Mouse (Mus musculus): ENCODE measurements around the gene Adprh.

Gene Adprh

DNA sequence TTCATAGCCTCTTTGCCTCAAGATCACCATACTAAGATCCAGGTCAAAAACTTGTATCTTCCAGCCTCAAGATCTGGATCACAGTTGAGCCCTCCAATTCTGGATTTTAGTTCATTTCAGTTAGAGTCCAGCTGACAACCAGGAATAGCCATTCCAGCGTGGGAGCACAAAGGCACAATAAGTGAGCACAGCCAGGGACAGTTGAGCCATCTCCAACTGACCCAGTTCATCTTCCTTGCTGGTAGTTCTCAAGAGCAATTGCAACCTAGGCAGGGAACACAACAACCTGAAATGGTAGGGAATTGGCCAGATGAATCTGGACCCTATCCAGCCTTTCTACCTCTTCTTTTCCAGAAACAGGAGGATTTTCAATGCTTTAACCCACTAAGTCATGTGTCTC lies 13.3 kb downstream of the Adprh start:
- no peak for DNase-seq

DNA sequence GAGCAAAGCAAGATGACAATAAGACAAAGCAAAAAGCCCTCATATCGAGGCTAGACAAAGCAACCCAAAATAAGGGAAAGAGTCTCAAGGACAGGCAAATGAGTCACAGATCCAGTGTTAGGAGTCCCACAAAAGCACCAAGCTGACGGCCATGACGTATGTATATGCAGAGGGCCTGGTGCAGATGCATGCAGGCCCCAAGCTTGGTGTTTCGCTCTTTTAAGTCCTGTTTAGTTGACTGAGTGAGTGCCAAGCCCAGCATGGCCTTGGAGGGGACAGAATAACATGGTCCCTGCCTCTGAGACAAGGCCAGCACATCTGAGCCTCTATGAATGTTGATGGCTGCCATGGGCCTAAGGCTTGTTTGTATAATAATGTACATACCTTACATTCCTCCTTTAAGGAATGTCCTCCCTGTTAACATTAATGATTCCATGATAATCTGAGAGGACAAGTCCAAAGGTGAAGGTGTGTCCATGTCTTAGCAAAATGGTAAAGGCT lies 18.2 kb downstream of the Adprh start:
- DNase-seq, result no peak

DNA sequence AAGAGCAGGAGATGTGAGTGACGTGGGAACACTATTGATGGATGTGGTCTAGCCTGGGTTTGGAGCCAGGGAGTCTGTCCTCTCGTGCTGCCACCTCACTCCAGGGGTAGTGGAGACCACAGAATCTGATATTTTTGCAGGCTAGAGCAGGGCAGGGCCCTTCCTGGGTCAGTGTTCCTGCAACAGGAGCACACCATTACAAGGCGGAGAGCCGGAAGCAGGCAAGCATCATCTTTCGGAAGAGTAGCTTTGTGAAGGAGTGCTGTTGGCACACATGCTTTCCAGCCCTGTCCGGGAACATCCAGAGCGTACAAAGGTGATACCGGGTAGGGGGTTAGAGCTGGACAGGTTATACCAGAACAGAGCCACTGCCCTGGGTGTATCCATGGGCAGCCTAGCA lies 19.0 kb downstream of the Adprh start:
- DNase-seq, result no peak

DNA sequence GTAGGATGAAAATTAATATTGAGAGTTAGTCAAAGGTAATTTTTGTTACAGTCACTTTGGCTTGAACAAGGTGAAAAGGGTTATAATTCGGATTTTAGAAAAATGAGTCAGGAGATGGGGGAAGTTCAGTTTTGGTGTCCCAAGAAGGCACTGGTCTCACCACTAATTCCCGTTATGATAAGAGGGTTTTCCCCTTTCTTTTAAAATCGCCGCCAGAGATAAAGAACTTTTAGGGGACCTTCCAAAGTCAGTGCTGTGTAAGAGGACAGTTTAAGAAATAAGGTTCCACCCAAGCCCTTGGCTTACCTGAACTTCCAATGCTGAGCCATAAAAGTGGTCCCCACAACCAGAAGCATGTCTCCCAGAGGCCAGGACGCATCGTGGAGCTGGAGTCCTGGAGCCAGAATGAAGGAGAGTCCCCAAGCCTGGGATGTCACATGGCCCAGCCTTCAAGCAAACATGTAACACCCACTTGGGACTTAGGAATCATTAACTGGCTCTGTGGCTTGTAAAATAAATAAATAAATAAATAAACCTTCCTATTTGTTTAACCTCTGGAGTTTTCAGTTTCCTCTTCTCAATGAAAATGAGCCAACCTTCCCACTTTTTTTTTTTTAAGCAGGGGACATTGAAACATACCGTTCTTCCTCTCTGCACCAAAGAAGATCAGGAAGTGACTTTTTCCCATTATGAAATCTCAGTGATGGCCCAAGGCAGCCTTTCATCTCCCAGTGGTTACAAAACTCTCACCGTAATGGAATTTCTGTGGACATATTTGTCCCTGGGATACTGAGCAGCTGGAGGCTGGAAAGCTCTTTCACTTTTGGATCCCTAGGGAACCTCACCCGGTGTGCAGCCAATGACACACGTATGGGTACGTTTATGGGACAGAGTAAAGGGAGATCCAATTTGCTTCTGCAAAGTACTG lies 19.7 kb downstream of the Adprh start, which contains the start of gene Pla1a:
TSS of gene Pla1a (minus strand) at position 648 of the 928 bp plus-strand sequence.
- peak in 1 of 2 experiments; percentile 39 for DNase-seq

DNA sequence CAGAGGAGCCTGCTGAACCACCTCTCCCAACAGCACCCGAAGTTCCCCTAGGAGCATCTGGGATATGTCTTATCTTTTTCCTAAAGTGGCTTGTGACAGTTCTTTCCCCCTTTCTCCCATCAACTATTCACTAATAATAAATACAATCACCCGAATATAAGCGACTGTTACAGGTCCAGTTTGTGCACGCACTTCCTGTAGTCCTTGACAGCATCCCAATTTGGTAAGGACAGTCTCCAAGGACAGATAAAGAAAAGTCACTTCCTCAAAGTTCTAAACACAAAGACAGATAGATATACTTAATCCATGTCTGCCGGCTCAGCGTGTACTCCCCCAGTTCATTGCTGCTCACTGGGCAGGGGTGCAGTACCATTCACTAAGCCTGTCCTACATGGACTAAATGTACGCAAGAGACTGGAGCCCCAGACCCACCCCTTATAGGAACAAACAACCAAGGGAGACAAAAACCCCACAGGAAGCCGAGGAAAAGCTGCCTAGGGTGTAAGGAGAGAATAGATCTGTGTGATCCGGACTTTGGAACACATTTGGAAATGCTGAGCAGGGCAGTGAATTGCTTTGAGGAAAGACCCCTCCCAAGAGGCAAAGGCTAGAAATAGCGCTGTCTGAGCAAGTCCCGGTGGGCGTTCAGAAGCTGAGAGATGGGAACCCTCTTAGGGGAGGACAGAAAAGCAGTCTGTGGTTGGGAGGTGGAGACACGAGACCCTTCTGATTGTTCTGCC lies 20.9 kb downstream of the Adprh start:
- no peak for DNase-seq

DNA sequence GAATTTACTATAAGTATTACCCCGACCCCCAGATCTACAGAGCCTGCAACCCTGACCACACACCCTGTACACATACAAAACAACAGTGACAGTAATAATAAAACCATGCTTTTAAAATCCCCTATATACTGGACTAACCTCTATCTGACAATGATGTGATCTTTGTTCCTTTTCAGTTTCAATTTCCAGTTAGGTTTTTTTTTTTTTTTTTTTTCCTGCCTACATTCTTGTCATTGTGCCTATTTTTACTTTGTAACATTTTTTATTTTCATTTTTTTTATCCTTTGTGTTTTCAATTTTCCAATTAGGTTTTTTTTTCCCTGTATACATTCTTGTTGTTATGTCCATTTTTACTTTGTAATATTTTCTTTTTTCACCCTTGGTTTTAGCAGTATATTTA lies 26.7 kb downstream of the Adprh start:
- no peak for DNase-seq

DNA sequence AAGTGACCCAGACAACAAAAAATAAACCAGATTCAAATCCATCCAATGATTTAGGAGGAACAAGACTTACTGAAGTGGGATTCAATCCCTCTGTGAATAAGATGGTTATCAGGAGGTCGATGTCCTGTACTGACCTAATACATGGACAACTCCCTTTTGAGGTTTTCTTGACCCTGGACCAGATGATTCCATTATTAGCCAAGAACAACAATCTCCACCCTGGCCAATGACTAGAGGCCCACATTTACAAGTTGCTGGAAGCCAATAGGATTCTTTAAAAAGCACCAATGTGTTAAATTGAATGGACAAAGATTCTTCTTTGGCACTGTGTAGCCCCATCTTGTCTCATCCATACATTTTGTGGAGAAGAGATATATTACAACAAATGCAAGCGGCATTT lies 27.1 kb downstream of the Adprh start:
- DNase-seq, result no peak

DNA sequence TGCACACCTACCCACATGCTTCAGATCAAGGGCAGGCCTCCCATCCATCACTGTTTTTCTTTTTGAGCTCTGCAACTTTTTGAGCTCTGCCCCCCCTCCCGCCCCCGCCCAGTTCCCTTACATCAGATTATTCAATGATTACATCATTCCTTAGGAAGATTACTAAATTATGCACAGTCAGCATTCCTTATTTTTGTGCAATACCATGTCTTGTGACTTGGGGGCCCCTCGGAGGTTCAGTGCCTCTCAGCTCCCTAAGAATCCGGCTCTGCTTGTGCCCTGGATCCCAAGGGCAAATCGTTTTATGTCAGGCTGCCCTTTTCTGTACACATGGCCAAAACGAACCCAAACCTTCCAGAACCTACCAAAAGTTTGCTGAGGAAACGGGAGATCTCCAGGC lies 37.5 kb downstream of the Adprh start:
- no peak for DNase-seq

DNA sequence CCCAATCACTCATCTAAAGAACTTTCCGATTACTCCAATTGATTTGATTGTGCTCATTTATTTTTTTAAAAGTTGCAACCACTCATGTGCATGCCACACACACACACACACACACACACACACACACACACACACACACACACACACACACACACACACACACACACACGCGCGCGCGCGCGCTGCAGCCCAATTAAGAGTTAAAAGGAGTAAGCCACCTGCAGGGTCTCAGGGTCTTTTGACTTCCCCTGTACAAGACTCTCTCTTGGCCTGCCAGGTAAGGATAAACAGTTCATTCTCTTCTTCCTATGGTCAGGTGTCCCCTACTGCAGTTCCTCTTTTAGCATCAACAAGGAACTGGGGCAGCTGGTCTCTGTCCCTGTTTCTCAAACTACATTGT lies 44.1 kb downstream of the Adprh start:
- no peak for DNase-seq

DNA sequence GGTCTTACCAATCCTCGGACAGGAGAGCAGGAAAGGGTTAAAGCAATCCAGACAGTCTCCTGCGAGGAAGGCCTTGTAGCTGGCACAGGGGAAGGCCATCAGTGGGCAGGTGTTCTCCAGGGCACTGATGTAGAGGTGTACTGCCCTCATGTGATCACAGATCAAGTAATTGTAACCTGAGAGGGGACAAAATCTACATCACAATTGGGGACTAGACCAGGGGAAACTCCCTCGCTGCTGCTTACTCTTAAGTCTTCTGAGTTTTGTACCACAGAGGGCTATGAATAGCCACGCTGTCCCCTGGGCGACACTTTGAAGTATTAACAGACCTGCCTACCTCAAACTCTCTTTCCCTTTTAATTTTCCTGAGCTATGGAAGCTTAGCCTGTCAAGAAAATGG lies 44.9 kb downstream of the Adprh start:
- DNase-seq, result no peak

DNA sequence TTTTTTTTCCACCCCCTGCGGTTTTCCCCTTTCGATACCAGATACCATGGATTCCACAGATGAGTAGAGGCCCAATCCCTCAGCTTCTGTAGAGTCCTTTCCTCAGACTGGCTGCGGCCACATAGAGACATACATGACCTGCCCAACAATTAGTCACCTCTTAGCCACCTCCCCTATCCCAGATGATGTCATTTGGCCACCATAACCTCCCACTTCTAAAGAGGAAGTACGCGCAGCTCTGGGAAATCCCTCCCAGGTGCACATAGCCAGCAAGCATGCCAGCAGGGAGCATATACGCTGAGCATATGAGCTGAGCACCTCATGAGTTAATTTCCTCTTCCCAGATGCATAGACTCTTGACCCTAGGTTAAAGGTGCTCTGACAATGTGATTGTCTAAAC lies 45.8 kb downstream of the Adprh start:
- no peak for DNase-seq

DNA sequence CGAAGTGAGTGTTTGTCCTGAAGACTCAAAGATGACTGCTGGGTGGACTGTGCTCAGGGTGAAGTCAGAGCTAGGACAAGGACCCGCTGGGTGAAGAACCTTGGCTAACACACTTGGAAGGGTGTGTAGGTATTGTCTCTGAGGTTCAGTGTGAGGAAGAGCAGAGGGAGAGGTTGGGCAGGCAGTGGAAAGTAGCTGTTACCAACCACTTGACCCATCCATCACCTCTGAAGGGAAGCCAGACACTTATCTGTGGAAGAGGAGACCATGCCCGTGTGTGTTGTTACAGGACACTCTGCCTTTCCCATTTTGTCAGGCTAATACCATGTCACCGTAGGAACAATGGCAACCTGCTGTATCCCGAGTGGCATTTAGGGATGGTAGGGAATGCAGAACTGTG lies 46.2 kb downstream of the Adprh start:
- DNase-seq, result no peak

DNA sequence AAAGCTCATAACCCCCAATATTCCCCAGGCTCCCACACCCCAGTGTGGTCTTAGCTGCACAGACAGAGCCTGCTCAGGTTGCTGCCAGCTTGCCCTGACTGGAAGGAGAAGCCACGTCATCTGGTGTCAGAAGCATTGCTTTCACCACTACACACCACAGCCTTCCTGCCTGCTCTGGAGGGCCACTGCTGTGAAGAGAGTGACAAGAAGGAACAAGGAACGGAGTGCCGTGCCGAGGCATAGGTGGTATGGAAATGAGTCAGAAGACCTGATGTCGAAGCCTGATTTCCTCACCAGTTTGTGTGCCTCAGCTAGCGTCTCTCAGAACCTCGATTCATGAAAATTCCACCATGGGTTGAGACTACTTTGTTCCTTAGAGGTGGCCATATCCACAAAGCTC lies 48.9 kb downstream of the Adprh start:
- no peak for DNase-seq

DNA sequence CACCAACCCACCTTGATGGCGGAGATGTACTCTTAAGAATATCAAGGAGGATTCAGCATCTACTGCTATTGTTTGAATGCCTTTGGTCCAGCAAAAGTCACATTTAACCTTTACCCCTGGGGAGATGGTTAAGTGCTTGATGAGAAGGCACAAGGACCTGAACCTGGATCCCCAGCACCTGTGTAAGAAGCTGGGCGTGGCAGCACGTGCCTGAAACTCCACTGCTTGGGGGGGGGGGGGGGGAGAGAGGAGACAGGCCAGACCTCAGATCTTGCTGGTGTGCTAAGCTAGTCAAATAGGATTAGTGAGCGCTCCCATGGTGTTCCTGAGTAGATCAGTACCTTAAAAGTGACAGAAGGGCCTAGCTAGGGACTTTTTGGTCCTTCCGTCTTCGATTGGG lies 51.0 kb downstream of the Adprh start:
- no peak for DNase-seq

DNA sequence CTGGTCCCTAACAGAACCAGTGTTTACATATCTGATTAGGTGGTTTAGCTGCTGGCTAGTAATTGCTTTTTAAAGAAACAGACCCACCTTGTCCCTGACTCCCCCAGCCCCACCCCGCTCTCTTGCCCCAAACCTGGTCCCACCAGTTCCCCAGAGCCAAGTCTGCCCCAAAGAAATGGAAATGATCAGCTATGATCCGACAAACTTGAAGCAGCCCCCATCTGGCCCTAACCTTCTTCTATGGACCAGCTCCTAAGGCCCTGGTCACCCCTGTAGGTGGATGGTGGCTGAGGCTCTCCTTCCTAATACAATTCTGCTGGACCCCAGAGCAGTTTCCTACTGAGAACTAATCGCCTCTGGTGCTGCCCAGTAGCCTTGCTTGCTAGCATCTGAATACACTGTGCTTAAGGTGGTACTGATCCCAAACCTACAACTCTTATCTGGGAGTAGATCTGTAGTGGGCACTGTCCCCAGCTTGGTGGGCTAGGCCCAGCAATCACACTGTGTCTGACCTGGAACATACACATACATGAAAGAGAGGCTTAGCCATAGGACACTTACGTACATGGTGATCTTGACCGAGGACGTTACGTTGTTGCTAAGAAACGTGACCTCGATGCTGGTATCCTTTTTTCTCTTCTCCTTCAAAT lies 52.1 kb downstream of the Adprh start:
- no peak for DNase-seq

DNA sequence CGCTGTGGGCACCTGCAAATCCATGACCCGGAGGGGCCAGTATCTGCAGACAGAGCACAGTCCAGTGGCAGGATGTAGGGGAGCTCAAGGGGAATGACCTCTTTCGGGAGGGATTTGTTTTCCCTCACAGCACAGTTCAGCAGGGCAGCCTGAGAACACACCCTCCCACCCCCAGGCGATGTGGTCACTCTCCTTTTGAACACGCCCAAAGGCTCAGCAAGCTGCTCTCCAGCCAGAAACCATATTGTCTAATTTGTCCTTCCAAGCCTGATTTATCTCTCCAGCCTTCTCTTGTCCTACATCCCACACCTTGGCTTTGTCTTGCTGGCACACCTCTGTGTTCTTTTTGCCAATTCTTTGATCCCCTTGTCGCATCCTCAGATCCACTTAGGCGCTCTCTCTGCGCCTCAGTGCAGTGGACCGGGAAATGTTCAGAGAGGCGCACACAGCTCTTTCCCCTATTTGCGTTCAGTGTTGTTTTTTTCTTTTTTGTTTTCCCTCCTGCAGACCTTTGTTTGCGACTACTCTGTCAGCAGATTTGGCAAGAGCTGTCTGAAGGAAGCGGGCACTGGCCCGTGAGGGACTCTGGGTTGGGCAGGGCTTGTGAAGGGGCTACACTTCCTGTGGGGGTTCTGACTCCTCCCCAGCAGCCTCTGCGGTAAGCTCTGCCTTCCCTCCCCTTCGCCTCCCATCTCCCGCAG lies 52.8 kb downstream of the Adprh start:
- peak in 1 of 2 experiments; percentile 39 for DNase-seq

DNA sequence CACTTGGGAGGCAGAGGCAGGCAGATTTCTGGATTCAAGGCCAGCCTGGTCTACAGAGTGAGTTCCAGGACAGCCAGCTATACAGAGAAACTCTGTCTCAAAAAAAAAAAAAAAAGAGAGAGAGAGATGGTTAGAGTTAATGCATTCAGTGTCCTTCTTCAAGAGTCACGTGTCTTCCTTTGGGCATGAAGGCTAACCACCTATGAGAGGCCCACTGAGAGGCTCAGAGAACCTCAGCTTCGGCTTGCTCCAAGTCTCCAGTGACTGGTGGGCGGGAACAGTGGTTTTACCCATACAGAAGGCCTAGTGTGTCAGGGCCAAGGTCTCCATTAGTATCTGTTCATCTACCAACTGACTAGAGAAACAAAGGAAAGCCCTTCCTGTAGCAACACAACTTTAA lies 53.4 kb downstream of the Adprh start:
- DNase-seq, result no peak

DNA sequence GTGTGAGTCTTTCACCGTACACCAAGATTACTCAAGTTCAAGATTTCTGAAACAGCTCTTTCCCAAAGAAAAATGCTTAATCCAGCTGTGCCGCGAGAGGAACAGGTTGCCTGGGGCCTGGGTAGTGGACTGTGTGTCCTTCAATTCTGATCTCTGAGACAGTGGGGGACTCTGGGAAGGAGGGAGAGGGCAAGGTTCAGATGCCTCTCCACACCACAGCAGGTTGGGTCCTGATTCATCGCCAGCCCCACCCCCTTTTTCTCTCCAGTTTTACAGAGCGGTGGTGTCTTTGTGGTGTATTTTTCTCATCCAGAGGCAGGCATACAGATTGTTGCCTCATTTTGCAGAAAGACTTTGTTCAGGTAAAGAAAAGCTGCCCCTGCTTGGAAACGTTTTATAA lies 54.2 kb downstream of the Adprh start:
- peak; percentile 69 for DNase-seq

DNA sequence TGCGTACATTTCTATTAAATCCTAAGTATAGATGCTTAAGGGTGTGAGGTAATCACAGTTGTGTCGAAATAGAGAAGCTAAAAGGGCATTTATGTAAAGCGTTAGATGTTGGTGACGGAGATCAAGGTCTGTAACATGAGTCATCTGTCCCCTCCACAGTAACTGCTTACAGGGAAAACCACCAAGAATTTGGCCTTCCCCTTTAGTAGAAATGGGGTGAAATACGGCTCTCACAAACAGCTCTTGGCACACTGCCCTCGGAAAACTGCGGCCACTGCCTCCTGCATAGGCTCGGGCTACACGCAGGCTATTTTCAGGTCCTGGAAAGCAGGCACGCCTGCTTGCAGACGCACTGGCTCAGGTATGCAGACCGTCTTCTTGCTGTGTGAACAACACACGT lies 56.3 kb downstream of the Adprh start:
- peak; percentile 25 to 56 for DNase-seq

DNA sequence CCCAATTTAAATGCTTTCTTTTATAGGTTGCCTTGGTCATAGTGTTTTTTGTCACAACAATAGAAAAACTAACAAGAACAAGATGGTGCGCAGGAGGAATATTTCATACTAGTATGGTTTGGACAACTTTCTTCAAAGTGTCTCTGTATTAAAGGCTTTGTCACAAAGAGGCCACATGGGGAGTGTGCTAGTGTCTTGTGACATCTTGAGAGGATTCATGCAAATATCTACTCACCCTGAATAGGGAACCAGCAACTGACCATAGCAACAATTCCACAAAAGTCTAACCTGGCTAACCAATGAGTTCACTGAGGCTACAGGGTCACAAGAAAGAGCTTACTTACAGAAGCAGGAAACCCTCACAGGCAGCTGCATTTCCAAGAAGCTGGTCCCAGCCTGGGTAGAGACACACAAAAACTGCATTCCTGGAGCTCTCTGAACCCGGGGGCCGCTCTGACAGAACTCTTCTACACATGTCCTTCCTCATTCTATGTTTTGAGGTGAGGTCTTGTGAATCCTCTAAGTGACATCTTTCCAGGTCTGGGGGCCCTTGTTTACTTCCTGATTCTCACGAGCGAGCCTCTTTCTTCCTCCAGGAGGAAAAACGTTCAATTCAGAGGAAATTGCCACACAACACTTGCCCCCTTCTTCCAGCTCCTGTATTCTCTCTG lies 57.3 kb downstream of the Adprh start:
- no peak for DNase-seq

DNA sequence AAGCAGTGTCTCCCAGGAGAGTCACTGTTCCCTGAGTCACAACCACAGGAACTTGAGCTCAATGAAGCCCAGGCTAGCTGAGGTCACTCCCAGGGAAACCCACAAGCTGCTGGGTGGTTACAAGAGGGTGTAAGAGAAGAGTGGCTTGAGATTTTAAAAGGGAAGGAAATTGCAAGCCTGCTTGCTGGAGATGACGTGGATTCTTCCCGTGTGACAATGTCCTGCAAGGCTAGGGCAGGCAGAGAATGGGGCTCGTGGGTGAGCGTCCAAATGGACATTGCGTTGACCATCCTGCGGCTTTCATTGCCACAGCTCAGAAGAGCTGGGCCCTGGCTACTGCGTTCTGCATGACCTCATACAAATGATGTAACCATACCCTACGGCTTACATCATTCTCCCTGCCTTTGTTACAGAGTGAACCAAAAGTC lies 58.3 kb downstream of the Adprh start:
- no peak for DNase-seq

Measured in kidney, adult 8-10 months (tissue).